Mouse (Mus musculus) left cerebral cortex, postnatal 36 days (tissue): ENCODE data around the gene Brd4. TPM values are rescaled to one million over a fixed set of nuclear protein-coding genes. Genes with fewer than 3 reads are reported as not detected.

Experiments used
- total RNA-seq, 2 experiments: library from RNA; stranded (reverse); gene quantifications; 2 replicates each; pipeline ENCODE4 v1.2.3; 2021

Gene Brd4
- total RNA-seq, 2 experiments from 2014 or later = 103 to 147 TPM

Other genes with a start within 250 kb of the Brd4 start
- gene Rrp1b, start 248.6 kb downstream of the Brd4 start, total RNA-seq = 10 to 100 TPM; 13.2 to 21.7 TPM
- gene Hsf2bp, start 248.4 kb downstream of the Brd4 start, total RNA-seq = 1 to 10 TPM in 1 of 2 experiments, under 1 TPM in 1; 0.64 to 1.4 TPM
- gene Notch3, start 117.9 kb downstream of the Brd4 start, total RNA-seq = 10 to 100 TPM in 1 of 2 experiments, 1 to 10 TPM in 1; 7.7 to 10.8 TPM
- under 1 TPM; 0.27 to 0.37 TPM for gene Ephx3, start 95.2 kb downstream of the Brd4 start, total RNA-seq
- gene Akap8, start 36.5 kb upstream of the Brd4 start, total RNA-seq = 100 to 1,000 TPM in 1 of 2 experiments, 10 to 100 TPM in 1; 64.3 to 120 TPM
- 100 to 1,000 TPM; 155 to 294 TPM for gene Akap8l, start 65.9 kb upstream of the Brd4 start, total RNA-seq
- 10 to 100 TPM; 52.3 to 53.2 TPM for gene Wiz, start 104.7 kb upstream of the Brd4 start, total RNA-seq
- 1 to 10 TPM; 2.6 to 3.4 TPM for gene Rasal3, start 118.9 kb upstream of the Brd4 start, total RNA-seq
- gene Pglyrp2, start 139.4 kb upstream of the Brd4 start, total RNA-seq = not detected
- gene Cyp4f39, start 168.0 kb upstream of the Brd4 start, total RNA-seq = not detected
- 1 to 10 TPM; 3.0 to 4.4 TPM for gene Cyp4f17, start 221.3 kb upstream of the Brd4 start, total RNA-seq